ENCODE assay signal across 23 mouse cellular contexts in the genomic region with DNA sequence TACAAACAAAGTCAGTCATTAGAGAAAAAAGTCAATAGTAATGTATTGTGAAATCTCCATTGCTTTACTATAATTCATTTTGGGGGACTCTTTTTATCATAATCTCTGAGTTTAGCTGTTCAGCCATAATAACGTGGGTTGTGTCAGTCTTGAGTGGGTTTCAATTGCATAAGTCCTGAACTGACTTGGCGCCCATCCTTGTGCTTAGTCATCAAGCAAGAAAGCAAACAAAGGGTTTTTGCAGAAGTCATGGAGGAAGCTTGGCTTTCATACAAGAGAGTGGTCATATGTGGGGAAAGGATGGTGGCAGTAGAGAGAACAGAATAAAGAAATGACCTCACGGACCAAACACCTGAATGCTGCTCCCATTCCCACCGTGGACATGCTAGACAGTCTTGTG.
DNase-seq lines count a peak whose midpoint lies in the region; ATAC-seq and TF ChIP-seq lines count a peak whose summit lies in the region.
"Had no signal": no experiment of that assay in that cellular context is flagged by ENCODE, and none has a peak within 500 bp of the region (broad histone marks: within the 10 kb centered on the region; RNA-seq: fewer than 3 reads in every experiment).

No protein-coding gene starts in this region.

- no peaks in the 10 kb centered on the region for H3K4me1 ChIP-seq in kidney, adult 2 months (ENCODE audit: control insufficient read depth, insufficient read depth, low read length)
- H3K4me1 ChIP-seq: embryonic facial prominence, embryonic 15.5 days; forebrain, embryonic 15.5 days; heart, embryonic 10.5 days; hindbrain, embryonic 13.5 days had no signal

- no peak overlapping the region for H3K4me3 ChIP-seq in left cerebral cortex, adult 2 months
- H3K4me3 ChIP-seq in C2C12 (ENCODE audit: insufficient read depth, poor library complexity, severe bottlenecking) = no peak overlapping the region
- H3K4me3 ChIP-seq in kidney, adult 2 months (ENCODE audit: insufficient read depth, low read depth, low read length) = no peak overlapping the region
- H3K4me3 ChIP-seq: embryonic facial prominence, embryonic 15.5 days; erythroblast, embryonic 14.5 days; forebrain, embryonic 15.5 days; heart, embryonic 10.5 days; hindbrain, embryonic 13.5 days had no signal

- no peaks in the 10 kb centered on the region for H3K36me3 ChIP-seq in C2C12 (ENCODE audit: control insufficient read depth, insufficient read depth)
- no peaks in the 10 kb centered on the region for H3K36me3 ChIP-seq in kidney, adult 2 months (ENCODE audit: control insufficient read depth, insufficient read depth, low read length)
- H3K36me3 ChIP-seq: embryonic facial prominence, embryonic 15.5 days; forebrain, embryonic 15.5 days; heart, embryonic 10.5 days; hindbrain, embryonic 13.5 days had no signal

- no peak for TF ChIP-seq POLR2A in kidney, adult 2 months (IDR thresholded peaks at IDR 0.05; ENCODE audit: low read depth, low read length)

- H3K79me3 ChIP-seq in C2C12 (ENCODE audit: low read depth) = no peaks in the 10 kb centered on the region

- no peak overlapping the region for H3ac ChIP-seq in C2C12 (ENCODE audit: control insufficient read depth, insufficient read length, low read depth)

- no peak for TF ChIP-seq CTCF in left cerebral cortex, adult 2 months (IDR thresholded peaks at IDR 0.05)
- TF ChIP-seq CTCF in C2C12 (IDR thresholded peaks at IDR 0.05; ENCODE audit: control insufficient read depth, insufficient read depth, insufficient read length) = no peak
- TF ChIP-seq CTCF in kidney, adult 2 months (conservative IDR thresholded peaks at IDR 0.05; ENCODE audit: insufficient read depth, insufficient read length, low read depth, low read length) = no peak

- intact Hi-C loops in left cerebral cortex, adult 2 months (cut with DNase I) = no loop called here

- 84% methylated on average over 4 of the region's 4 CpGs for WGBS in kidney, adult 2 months

- H3K27me3 ChIP-seq in C2C12 (ENCODE audit: control insufficient read depth, insufficient read depth, insufficient read length) = no peaks in the 10 kb centered on the region
- H3K27me3 ChIP-seq in kidney, adult 2 months (replicated peaks; ENCODE audit: control insufficient read depth, insufficient read depth, low read length) = no peaks in the 10 kb centered on the region
- H3K27me3 ChIP-seq: CH12.LX; embryonic facial prominence, embryonic 15.5 days; forebrain, embryonic 15.5 days; hindbrain, embryonic 13.5 days had no signal

- peak; percentile 5 to 19 for DNase-seq in left cerebral cortex, adult 18-20 months (ENCODE audit: low spot score in 2 of 2)
- no peak for DNase-seq in left cerebral cortex, adult 2 months (ENCODE audit: extremely low spot score in 1 of 2, low spot score in 2 of 2)
- DNase-seq in 3134 (ENCODE audit: extremely low read depth, insufficient read length, low spot score) = peak; percentile 46
- DNase-seq in adipocyte (ENCODE audit: low spot score) = peak; percentile 23
- DNase-seq in spleen, adult 18-20 months = no peak
- DNase-seq in kidney, adult 2 months = no peak
- DNase-seq: adrenal gland, postnatal 14 days; B cell, adult 2 months; cerebellum, adult 2 months; cerebellum, postnatal 14 days; embryo, embryonic 11 days; gastrocnemius, postnatal 36 days; heart, postnatal 10 days; kidney, adult 11 months had no signal

- H3K79me2 ChIP-seq in C2C12 (ENCODE audit: control insufficient read depth, insufficient read depth) = no peaks in the 10 kb centered on the region

- ATAC-seq in CD4-positive, CD25-positive, alpha-beta regulatory T cell, adult 4 months = no peak
- ATAC-seq: forebrain, embryonic 15.5 days; hindbrain, postnatal 0 days had no signal

- H3K27ac ChIP-seq in left cerebral cortex, adult 2 months = no peak overlapping the region
- no peak overlapping the region for H3K27ac ChIP-seq in kidney, adult 2 months (ENCODE audit: insufficient read depth, low read depth, low read length)
- H3K27ac ChIP-seq: embryonic facial prominence, embryonic 15.5 days; forebrain, embryonic 15.5 days; heart, embryonic 10.5 days; hindbrain, embryonic 13.5 days; hindbrain, postnatal 0 days had no signal

TF ChIP-seq in C2C12, 6 proteins besides CTCF, POLR2A, EP300 and RAD21:
- TF ChIP-seq MAX (IDR thresholded peaks at IDR 0.05) = no peak
- TF ChIP-seq MYOD1 (IDR thresholded peaks at IDR 0.05; ENCODE audit: control insufficient read depth, insufficient read length, low read depth) = no peak
- TF ChIP-seq FOSL1 (IDR thresholded peaks at IDR 0.05; ENCODE audit: insufficient read depth, low read length, poor library complexity, severe bottlenecking) = no peak
- no peak for TF ChIP-seq USF1 (IDR thresholded peaks at IDR 0.05; ENCODE audit: low read depth)
- TF ChIP-seq CEBPB (IDR thresholded peaks at IDR 0.05; ENCODE audit: low read depth) = peak; percentile 82
- TF ChIP-seq MYOG (IDR thresholded peaks at IDR 0.05; ENCODE audit: control insufficient read depth, extremely low read depth, insufficient read length) = no peak

Comparison
In these comparisons a context has a peak if more than half of its experiments do, and no peak if none do; other contexts are left out.
1. DNase-seq: peak in left cerebral cortex, adult 18-20 months (2 of 2), 3134 (single experiment) and adipocyte (single experiment); none in left cerebral cortex, adult 2 months (0 of 2), spleen, adult 18-20 months (0 of 2) and kidney, adult 2 months (single experiment).